Mouse (Mus musculus) ES-E14 (cell line): ENCODE results near the gene Tax1bp1.

Experiments used
- MAFK ChIP-seq: IDR thresholded peaks from 2 replicates; pipeline ENCODE4 v1.6.1; 2014; ENCODE audit warnings: mild to moderate bottlenecking, low read depth, low read length, inconsistent platforms; ENCODE audit not compliant: insufficient read depth
- ZC3H11A ChIP-seq: IDR thresholded peaks from 2 replicates; pipeline ENCODE4 v1.6.1; 2012; ENCODE audit warnings: low read depth, mild to moderate bottlenecking, inconsistent platforms, low read length, borderline replicate concordance

- TF ChIP-seq MAFK (no peak), ZC3H11A (no peak)
These were observed 82.6 kb downstream of the Tax1bp1 start for GRCm38 (mm10) chr6:52796035-52796598.
